Mouse (Mus musculus) T-helper 1 cell (primary cell): ENCODE measurements around the gene Clec2d.

Source experiments
- in situ Hi-C: fragments of 300-600 bp; cut with MboI, MseI; formaldehyde crosslinking; loops from one replicate; pipeline ENCODE4 v1.15.1; 2025; ENCODE audit warnings: high pct_unique_total_duplicates

Gene Clec2d

DNA sequence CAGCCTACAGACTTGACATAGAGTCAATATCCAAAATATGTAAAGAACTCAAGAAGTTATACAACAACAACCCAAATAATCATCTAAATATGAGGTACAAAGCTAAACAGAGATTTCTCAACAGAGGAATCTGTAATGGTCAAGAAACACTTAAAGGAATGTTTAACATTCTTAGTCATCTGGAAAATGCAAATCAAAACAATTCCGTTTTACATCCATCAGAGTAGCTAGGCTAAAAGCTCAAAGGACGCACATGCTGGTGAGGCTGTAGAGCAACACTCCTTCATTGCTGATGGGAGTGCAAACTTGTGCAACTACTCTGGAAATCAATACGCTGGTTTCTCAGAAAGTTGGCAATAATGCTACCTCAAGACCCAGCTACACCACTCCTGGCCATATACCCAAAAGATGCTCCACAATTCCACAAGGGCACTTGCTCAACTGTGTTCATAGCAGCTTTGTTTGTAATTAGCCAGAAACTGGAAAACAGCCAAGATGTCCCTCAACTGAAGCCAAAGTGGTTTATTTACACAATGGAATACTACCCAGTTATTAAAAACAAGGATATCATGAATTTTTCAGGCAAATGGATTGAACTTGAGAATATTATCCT, 41.9 kb downstream of the Clec2d start:
- in situ Hi-C loops, result loop anchor here (10.0 kb wide), 1 partner anchor 1977 kb away; no protein-coding TSS in a partner anchor

DNA sequence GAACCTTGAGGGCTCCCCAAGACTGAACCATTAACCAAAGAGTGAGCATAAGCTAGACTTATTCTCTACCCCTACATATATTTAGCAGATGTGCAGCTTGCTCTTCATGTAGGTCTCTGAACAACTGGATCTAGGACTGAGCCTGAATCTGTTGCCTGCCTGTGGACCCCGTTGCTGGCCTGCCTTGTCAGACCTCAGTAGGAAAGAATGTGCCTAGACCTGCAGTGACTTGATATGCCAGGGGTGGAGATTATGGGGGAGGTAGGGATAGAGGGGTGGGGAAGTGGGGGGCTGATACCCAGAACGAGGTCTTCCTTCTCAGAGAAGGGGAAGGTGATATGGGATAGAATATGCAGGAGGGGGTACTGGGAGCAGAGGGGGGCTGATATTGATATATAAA, 43.2 kb downstream of the Clec2d start:
- in situ Hi-C loops, result loop anchor here (10.0 kb wide), 1 partner anchor 1979 kb away; no protein-coding TSS in a partner anchor

DNA sequence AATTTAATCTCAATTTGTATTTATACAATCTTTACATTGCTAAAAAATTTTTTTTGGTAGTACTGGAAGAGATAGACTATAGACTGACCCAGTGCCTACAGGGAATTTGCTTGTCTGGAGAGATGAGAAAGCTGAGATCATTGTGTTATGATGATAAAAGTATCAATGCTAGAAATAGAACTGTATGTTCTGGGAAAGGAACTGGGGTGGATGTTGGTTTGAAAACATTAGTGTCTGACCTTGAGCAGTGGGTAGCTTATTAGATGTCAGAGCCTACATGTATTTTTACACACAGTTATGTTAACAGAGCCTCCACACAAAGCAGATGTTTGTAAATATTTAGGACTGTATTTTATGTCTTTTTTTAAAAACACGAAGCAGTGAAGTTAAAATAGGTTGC, 43.7 kb downstream of the Clec2d start:
- in situ Hi-C loops, result loop anchor here (10.0 kb wide), 1 partner anchor 1979 kb away; no protein-coding TSS in a partner anchor

- in situ Hi-C loops, result loop anchor here (10.0 to 25.0 kb wide), 2 partner anchors 1763 to 1980 kb away; no protein-coding TSS in a partner anchor
These were observed 44.7 kb downstream of the Clec2d start for GRCm38 (mm10) chr6:129225078-129225477.

DNA sequence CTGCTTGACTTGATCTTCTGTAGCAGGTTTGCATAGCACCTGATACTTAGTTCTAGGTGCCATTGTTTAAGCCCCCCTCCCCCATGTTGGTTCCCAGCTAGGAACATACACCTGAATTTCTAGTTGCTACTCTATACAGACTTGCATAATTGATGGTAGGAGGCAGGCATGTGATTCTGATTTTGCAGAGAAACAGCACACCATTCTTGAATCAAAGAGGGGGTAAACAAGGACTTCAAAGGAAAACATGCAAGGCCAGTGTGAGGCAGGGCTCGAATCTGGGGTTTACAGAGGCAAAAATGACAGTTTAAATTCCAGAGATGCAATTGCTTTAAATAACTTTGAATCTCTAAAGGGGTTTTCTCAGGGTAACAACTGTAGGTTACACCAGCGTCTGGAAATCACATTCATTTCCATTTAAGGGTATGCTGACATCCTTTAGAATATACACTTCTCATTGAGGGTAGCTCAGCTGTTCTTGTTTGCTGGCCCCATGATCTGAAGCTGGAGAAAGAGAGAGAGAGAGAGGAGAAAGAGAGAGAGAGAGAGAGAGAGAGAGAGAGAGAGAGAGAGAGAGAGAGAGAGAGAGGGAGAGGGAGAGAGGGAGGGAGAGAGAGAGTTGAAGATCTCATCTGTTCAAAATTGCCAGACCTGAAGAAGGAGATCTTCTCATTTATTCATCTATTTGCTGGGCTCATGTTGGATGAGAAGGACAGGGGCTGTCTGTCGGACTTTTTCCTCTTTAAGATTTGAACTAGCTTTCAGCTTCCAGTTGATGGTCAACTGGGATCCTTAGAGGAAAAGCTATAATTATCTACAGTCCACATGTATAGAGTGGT, 48.7 kb downstream of the Clec2d start:
- in situ Hi-C loops, result loop anchor here (10.0 to 25.0 kb wide), 2 partner anchors 1767 to 1984 kb away; no protein-coding TSS in a partner anchor

DNA sequence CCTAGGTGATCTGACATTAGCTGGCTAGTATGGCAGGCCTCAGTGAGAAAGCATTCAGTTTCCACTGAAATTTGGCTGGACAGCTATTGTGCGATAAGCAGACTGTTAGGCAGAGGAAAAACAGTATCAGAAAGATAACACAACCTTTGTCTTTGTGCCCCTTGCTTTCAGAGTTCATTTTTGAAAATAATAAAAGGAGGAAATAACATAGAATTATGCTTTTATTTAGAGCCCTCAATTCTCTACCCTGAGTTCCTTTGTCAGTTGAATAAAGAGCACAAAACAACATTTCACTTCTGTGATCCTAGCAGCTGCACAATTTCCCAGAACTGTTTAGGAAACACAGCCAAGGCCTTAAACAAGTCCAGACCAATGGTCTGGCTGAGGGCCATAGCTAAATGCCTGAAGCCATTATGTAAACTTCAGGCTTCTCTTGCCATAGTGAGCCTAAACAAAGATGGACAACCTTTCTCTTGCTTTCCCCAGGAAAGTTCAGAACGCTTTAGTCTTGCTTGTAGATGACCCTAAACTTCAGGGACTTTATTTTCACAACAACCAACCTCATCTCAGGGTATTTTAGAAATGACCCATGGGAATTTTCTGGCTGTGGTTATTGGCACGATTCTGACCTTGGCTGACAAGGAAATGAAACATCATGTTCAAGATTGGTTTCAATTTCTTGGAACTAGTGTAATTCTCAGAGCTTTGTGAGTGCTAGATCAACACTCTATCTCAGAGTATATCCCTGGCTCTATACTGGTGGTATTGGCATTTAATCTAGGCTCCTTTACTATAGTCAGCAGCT, 49.6 kb downstream of the Clec2d start:
- in situ Hi-C loops, result loop anchor here (5.0 to 25.0 kb wide), 3 partner anchors 48 to 1985 kb away; partner anchors contain the start of gene Clec2d

DNA sequence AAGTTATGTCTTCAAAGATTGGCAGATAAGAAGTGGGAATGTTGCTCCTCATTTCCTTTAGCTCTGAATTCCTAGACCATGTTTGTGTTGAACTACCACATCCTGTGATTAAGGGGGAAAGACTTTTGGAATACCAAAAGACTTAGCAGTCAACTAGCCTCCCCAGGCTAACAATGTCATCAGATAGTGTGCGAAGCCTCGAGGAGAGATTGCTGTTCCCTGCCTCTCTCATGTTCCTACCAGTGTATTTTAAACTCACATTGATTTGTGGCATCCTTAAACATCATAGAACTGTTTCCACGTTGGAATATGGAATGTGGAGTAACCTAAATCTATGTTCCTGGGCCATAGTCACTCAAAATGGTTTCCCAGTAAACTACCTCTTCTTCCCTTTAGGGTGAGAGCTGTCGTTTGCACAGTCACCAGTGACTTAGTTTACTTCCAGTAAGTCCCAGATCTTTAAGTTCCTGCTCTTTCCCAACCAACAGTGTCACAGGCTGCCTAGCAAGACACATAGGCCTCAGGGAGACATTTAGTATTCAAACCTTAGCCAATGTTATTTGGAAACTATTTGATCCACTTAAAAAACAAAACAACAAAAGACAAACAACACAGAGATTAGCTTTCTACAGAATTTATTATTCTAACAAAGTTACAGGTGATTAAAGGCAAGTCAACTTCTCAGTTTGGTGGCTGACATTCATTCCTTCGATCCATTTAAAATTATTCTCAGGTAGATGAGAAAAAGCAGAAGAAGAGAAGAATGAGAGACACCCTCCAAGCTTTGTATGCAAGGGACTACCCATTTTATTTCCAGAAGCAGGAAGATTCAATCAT, 51.8 kb downstream of the Clec2d start:
- in situ Hi-C loops, result loop anchor here (5.0 to 25.0 kb wide), 2 partner anchors 50 to 1770 kb away; partner anchors contain the start of gene Clec2d

DNA sequence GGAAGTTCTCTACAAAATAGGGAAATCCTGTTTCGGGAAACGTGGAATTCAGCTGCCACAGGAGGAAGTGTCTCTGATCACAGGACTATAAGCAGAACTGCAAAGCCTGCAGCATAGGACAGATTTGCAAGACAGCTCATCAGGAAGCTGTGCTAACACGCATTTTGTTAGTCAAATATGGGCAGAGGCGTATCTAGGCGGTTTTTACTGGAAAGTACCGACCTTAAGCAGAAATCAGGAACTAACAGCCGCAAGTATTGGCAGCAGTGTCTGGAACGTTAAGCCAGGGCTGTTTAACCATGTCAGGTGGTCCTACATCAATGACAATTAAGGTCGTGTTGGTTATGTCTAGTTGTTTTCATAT, 52.4 kb downstream of the Clec2d start:
- in situ Hi-C loops, result loop anchor here (5.0 to 25.0 kb wide), 2 partner anchors 51 to 1771 kb away; partner anchors contain the start of gene Clec2d

GRCm38 (mm10) chr6:129233366-129233954, 53.0 kb downstream of the Clec2d start:
- in situ Hi-C loops, result loop anchor here (5.0 to 25.0 kb wide), 2 partner anchors 51 to 1771 kb away; partner anchors contain the start of gene Clec2d

GRCm38 (mm10) chr6:129233955-129234369, 53.5 kb downstream of the Clec2d start:
- in situ Hi-C loops, result loop anchor here (5.0 to 25.0 kb wide), 2 partner anchors 52 to 1772 kb away; partner anchors contain the start of gene Clec2d

GRCm38 (mm10) chr6:129234456-129235360, 54.3 kb downstream of the Clec2d start:
- in situ Hi-C loops, result loop anchor here (5.0 to 25.0 kb wide), 2 partner anchors 52 to 1772 kb away; partner anchors contain the start of gene Clec2d

GRCm38 (mm10) chr6:129235855-129236461, 55.5 kb downstream of the Clec2d start:
- in situ Hi-C loops, result loop anchor here (25.0 kb wide), 1 partner anchor 1774 kb away; no protein-coding TSS in a partner anchor
